ENCODE assay signal across 20 mouse cellular contexts in genomic region chr16:13232043-13232442, GRCm38 (mm10). TPM values are rescaled to one million over a fixed set of nuclear protein-coding genes. Genes with fewer than 3 reads are reported as not detected.
DNase-seq lines count a peak whose midpoint lies in the region; ATAC-seq and TF ChIP-seq lines count a peak whose summit lies in the region.
"Had no signal": no experiment of that assay in that cellular context is flagged by ENCODE, and none has a peak within 500 bp of the region (broad histone marks: within the 10 kb centered on the region; RNA-seq: fewer than 3 reads in every experiment).

No protein-coding gene starts in this region.

- H3K27me3 ChIP-seq in embryonic facial prominence, embryonic 14.5 days (replicated peaks; ENCODE audit: control insufficient read depth, insufficient read depth, low read length) = no peaks in the 10 kb centered on the region
- H3K27me3 ChIP-seq in embryonic facial prominence, embryonic 10.5 days (replicated peaks; ENCODE audit: low read depth, poor library complexity, severe bottlenecking) = no peaks in the 10 kb centered on the region
- H3K27me3 ChIP-seq in heart, postnatal 0 days (ENCODE audit: control insufficient read depth, insufficient read depth, low read length) = no peaks in the 10 kb centered on the region
- no peaks in the 10 kb centered on the region for H3K27me3 ChIP-seq in lung, embryonic 14.5 days (ENCODE audit: insufficient read depth, low read length)
- H3K27me3 ChIP-seq: hindbrain, embryonic 15.5 days; limb, embryonic 12.5 days had no signal

- 84% methylated on average over 7 of the region's 7 CpGs for WGBS in embryonic facial prominence, embryonic 14.5 days
- 88% methylated on average over 7 of the region's 7 CpGs for WGBS in embryonic facial prominence, embryonic 10.5 days
- WGBS in heart, postnatal 0 days = 76% methylated on average over 7 of the region's 7 CpGs
- 66% methylated on average over 7 of the region's 7 CpGs for WGBS in lung, embryonic 14.5 days

- H3K36me3 ChIP-seq in embryonic facial prominence, embryonic 14.5 days (ENCODE audit: control insufficient read depth, insufficient read depth, low read length) = no peaks in the 10 kb centered on the region
- H3K36me3 ChIP-seq in embryonic facial prominence, embryonic 10.5 days (replicated peaks) = no peaks in the 10 kb centered on the region
- H3K36me3 ChIP-seq in heart, postnatal 0 days (replicated peaks; ENCODE audit: control insufficient read depth, insufficient read depth, low read length) = no peaks in the 10 kb centered on the region
- no peaks in the 10 kb centered on the region for H3K36me3 ChIP-seq in lung, embryonic 14.5 days (ENCODE audit: insufficient read depth)
- H3K36me3 ChIP-seq: forebrain, embryonic 10.5 days; hindbrain, embryonic 15.5 days; limb, embryonic 12.5 days had no signal

- H3K4me3 ChIP-seq in embryonic facial prominence, embryonic 14.5 days (ENCODE audit: low read depth, low read length) = no peak overlapping the region
- H3K4me3 ChIP-seq in embryonic facial prominence, embryonic 10.5 days = no peak overlapping the region
- H3K4me3 ChIP-seq in heart, postnatal 0 days (ENCODE audit: low read depth, low read length) = no peak overlapping the region
- no peak overlapping the region for H3K4me3 ChIP-seq in lung, embryonic 14.5 days (ENCODE audit: low read depth, low read length)
- H3K4me3 ChIP-seq: forebrain, embryonic 10.5 days; hindbrain, embryonic 15.5 days; limb, embryonic 12.5 days had no signal

- ATAC-seq in embryonic facial prominence, embryonic 14.5 days (ENCODE audit: low read depth) = peak; percentile 45
- no peak for ATAC-seq in heart, postnatal 0 days (ENCODE audit: insufficient read depth, low read depth)
- peak; percentile 31; the same call in 1 of the 2 replicates for ATAC-seq in lung, embryonic 14.5 days (ENCODE audit: insufficient read depth)
- ATAC-seq: forebrain, postnatal 0 days had no signal

- TF ChIP-seq EP300 in heart, postnatal 0 days (IDR thresholded peaks at IDR 0.05; ENCODE audit: low read depth) = no peak

- no peak overlapping the region for H3K4me2 ChIP-seq in embryonic facial prominence, embryonic 14.5 days (ENCODE audit: low read depth, low read length)
- H3K4me2 ChIP-seq in heart, postnatal 0 days (ENCODE audit: low read depth, low read length) = no peak overlapping the region
- no peak overlapping the region for H3K4me2 ChIP-seq in lung, embryonic 14.5 days
- H3K4me2 ChIP-seq: hindbrain, embryonic 15.5 days; limb, embryonic 12.5 days; liver, embryonic 11.5 days had no signal

- no peak for TF ChIP-seq CTCF in heart, postnatal 0 days (IDR thresholded peaks at IDR 0.05; ENCODE audit: low read depth)
- TF ChIP-seq CTCF in lung, embryonic 14.5 days (IDR thresholded peaks at IDR 0.05; ENCODE audit: low read depth) = no peak

- no peaks in the 10 kb centered on the region for H3K4me1 ChIP-seq in embryonic facial prominence, embryonic 14.5 days (ENCODE audit: control insufficient read depth, insufficient read depth, low read length)
- peaks cover 12% of the 10 kb centered on the region for H3K4me1 ChIP-seq in embryonic facial prominence, embryonic 10.5 days
- no peaks in the 10 kb centered on the region for H3K4me1 ChIP-seq in heart, postnatal 0 days (ENCODE audit: control insufficient read depth, insufficient read depth)
- H3K4me1 ChIP-seq in lung, embryonic 14.5 days (ENCODE audit: insufficient read depth) = peaks cover 8% of the 10 kb centered on the region
- H3K4me1 ChIP-seq: hindbrain, embryonic 15.5 days had no signal

- no peak overlapping the region for H3K9ac ChIP-seq in embryonic facial prominence, embryonic 14.5 days (ENCODE audit: low read depth, low read length)
- H3K9ac ChIP-seq in heart, postnatal 0 days (replicated peaks; ENCODE audit: low read depth, low read length) = no peak overlapping the region
- H3K9ac ChIP-seq in lung, embryonic 14.5 days = no peak overlapping the region
- H3K9ac ChIP-seq: forebrain, postnatal 0 days; hindbrain, embryonic 15.5 days; limb, embryonic 12.5 days; liver, postnatal 0 days had no signal

- no peaks in the 10 kb centered on the region for H3K9me3 ChIP-seq in embryonic facial prominence, embryonic 14.5 days (ENCODE audit: control insufficient read depth, low read length)
- no peaks in the 10 kb centered on the region for H3K9me3 ChIP-seq in embryonic facial prominence, embryonic 10.5 days
- no peaks in the 10 kb centered on the region for H3K9me3 ChIP-seq in heart, postnatal 0 days (replicated peaks; ENCODE audit: control insufficient read depth, low read length)
- H3K9me3 ChIP-seq in lung, embryonic 14.5 days (ENCODE audit: low read depth, low read length) = no peaks in the 10 kb centered on the region
- H3K9me3 ChIP-seq: forebrain, embryonic 10.5 days; hindbrain, embryonic 15.5 days; limb, embryonic 12.5 days had no signal

- DNase-seq in embryonic facial prominence, embryonic 14.5 days (ENCODE audit: low spot score) = peak; percentile 20
- no peak for DNase-seq in embryonic facial prominence, embryonic 10.5 days (ENCODE audit: low spot score)
- no peak for DNase-seq in heart, postnatal 0 days (ENCODE audit: low spot score)
- no peak for DNase-seq in heart, adult 18-20 months
- DNase-seq in lung, embryonic 14.5 days = peak; percentile 57
- DNase-seq in lung, postnatal 14 days = no peak
- DNase-seq in lung, postnatal 36 days = peak; percentile 26
- DNase-seq in embryo, embryonic 10.5 days (ENCODE audit: low spot score) = no peak
- DNase-seq: adrenal gland, postnatal 25 days; cerebellum, adult 8-10 months; cerebellum, postnatal 36 days; forebrain, postnatal 0 days; gastrocnemius, postnatal 25 days; kidney, adult 11 months; layer of hippocampus, postnatal 36 days; liver, postnatal 0 days had no signal

- H3K27ac ChIP-seq in embryonic facial prominence, embryonic 14.5 days (replicated peaks; ENCODE audit: low read depth, low read length) = no peak overlapping the region
- no peak overlapping the region for H3K27ac ChIP-seq in embryonic facial prominence, embryonic 10.5 days (replicated peaks)
- H3K27ac ChIP-seq in heart, postnatal 0 days (ENCODE audit: low read depth) = peak overlapping the region; percentile 78
- H3K27ac ChIP-seq in lung, embryonic 14.5 days (ENCODE audit: low read depth) = no peak overlapping the region
- H3K27ac ChIP-seq: hindbrain, embryonic 15.5 days; limb, embryonic 12.5 days had no signal

RNA-seq across cellular contexts. Expression of gene Mrtfb, which starts 24.2 kb away (rescaled TPM):
- polyA plus RNA-seq in embryonic facial prominence, embryonic 14.5 days (2014; fragmentation: Nextera tagmentation; extraction: Ambion mirVana) = 22.5 and 24.5 TPM in 2 replicates
- 21.3 and 22.2 TPM in 2 replicates for polyA plus RNA-seq in embryonic facial prominence, embryonic 10.5 days (2016; fragmentation: Nextera tagmentation; extraction: Ambion mirVana)
- total RNA-seq in heart, postnatal 0 days (2014; rRNA removed; ENCODE audit: low replicate concordance) = 11.9 and 17.2 TPM in 2 replicates
- polyA plus RNA-seq in heart, postnatal 0 days (2015; fragmentation: Nextera tagmentation; extraction: Ambion mirVana) = 11.7 and 12.6 TPM in 2 replicates
- 10 to 100 TPM; 17.8 to 23.0 TPM for total RNA-seq in heart, adult 18-20 months (2021)
- 33.9 and 35.1 TPM in 2 replicates for polyA plus RNA-seq in lung, embryonic 14.5 days (2014; fragmentation: Nextera tagmentation; extraction: Ambion mirVana)

Comparison
In these comparisons a context has a peak if more than half of its experiments do, and no peak if none do; other contexts are left out.
1. DNase-seq: peak in embryonic facial prominence, embryonic 14.5 days (single experiment), lung, embryonic 14.5 days (single experiment) and lung, postnatal 36 days (single experiment); none in embryonic facial prominence, embryonic 10.5 days (single experiment), heart, postnatal 0 days (single experiment), heart, adult 18-20 months (0 of 2), lung, postnatal 14 days (single experiment) and embryo, embryonic 10.5 days (single experiment).